Mouse (Mus musculus): Measurements from ENCODE around the gene Dock1.

DNA sequence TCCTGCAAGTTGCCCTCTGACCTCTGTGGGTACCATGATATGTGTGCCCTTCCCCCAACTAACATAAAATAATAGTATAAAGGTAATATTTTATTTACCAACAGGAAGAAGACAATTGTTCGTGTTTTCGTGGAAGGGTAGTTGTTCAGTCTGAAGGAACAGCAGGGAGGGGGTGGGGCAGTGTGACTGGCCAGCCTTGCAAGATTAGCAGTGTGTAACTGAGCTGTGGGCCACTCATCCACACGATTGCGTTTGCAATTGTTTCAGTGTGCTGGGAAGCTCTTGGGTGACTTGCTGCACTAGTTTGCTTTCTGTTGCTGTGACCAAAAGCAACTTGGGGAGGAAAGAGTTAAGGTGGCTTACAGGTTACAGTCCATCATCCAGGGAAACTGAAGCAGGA, 7.4 kb downstream of the Dock1 start:
- no peak for TF ChIP-seq FLI1 (IDR thresholded peaks at IDR 0.05; ENCODE audit: low read length)
- no peak for TF ChIP-seq GATA1 (IDR thresholded peaks at IDR 0.05; ENCODE audit: borderline replicate concordance, low read length)
